Mouse (Mus musculus): ENCODE results near the gene AC161166.1.

DNA sequence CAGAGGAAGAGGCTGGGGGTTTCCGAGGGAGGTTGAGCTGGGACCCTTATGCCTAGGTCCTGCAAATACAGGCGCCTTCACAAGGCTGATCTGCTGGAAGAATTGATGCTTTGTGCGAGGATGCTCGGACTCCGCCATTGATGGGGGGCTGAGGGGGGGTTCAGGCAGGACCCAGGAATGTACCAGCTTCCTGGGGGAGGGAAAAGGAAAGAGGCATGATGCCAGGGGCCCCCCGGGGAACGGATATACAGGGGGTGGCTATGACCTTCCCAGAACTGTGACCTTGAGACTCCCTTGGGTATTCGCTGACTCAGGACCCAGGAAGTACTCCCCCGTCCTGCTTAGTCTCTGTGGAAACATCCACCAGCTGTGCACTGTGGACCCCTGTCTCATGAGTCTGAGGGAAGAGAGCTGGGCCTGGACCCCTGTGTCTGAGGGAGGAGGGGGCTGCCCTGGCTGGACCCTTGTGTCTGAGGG, 25.6 kb downstream of the AC161166.1 start:
- TF ChIP-seq CTCF (IDR thresholded peaks at IDR 0.05; ENCODE audit: control insufficient read depth, insufficient read depth, low read length) (no peak), POLR2A (IDR thresholded peaks at IDR 0.05; ENCODE audit: borderline replicate concordance, control insufficient read depth, low read depth, low read length) (no peak)

Data from bone marrow, adult 2 months (tissue).